Mouse (Mus musculus) neutrophil, adult 59 days (primary cell): ENCODE results near the gene Olfr815. TPM values are rescaled to one million over a fixed set of nuclear protein-coding genes. Genes with fewer than 3 reads are reported as not detected.

Source experiments
- total RNA-seq, 2 experiments: library from RNA; stranded (reverse); gene quantifications; 1 replicate in 1 of 2; 2 replicates in 1 of 2; pipeline ENCODE4 v1.2.4; 2023

Olfr815 gene
- total RNA-seq = not detected

DNA sequence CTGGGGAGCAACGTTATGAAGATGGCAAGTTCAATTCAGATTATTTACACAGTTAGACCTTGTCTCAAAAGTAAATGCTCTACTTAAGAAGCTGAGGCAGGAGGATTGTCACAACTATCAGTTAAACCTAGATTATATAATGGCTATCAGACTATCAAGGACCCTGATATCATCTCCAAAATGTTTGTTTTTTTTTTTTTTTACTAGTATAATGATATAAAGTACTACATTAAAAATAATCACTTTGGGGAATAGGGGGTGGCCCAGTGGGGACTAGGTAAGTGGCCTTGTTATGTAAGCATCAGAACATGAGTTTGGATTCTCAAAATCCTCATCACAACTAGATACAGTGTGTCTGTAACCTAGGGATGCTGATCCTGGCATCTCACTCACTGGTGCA lies at the start of gene Olfr815:
Olfr815 (minus strand) TSS at position 101 of the 400 bp plus-strand sequence.

DNA sequence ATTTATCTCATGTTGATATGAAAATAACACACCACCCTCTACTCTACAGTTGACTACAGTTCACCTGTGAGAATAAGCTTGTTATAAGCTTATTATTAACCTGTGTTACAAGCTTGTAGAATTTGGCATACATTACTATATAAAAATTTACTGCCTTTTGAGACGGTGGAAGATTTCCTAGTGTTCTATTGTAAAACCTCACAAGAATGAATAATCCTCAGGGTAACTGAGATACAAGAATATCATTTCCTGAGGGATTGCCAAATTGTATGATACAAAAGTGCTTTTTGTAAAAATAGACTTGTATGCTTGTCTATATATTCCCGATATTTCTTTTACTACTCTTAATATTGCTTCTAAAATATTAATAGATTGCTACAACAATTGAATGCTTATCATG lies 43.3 kb upstream of the Olfr815 start, which contains the start of gene Olfr818:
Olfr818 (minus strand) TSS at position 101 of the 400 bp plus-strand sequence.

DNA sequence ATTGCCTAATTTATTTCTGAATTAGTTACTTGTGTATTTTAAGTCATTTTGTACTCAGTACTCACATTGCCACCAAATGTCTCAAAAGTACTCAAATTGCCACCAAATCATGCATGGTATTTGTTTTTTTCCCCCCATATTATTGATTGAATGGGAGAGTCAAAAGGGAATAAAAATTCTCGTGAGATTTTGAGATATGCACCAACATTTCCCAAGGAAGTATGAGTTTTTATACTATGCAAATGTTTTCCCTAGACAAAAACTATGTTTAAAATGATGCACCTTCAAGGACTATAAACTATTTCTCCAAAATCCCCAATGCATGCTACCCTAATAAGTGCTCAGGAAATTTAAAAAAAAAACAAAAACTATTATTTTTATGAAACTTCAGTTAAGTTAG lies 9.8 kb upstream of the Olfr815 start, which contains the start of gene Olfr816:
Olfr816 (minus strand) TSS at position 101 of the 400 bp plus-strand sequence.

DNA sequence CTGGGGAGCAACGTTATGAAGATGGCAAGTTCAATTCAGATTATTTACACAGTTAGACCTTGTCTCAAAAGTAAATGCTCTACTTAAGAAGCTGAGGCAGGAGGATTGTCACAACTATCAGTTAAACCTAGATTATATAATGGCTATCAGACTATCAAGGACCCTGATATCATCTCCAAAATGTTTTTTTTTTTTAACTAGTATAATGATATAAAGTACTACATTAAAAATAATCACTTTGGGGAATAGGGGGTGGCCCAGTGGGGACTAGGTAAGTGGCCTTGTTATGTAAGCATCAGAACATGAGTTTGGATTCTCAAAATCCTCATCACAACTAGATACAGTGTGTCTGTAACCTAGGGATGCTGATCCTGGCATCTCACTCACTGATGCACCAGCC lies 25.9 kb downstream of the Olfr815 start, which contains the start of gene Olfr814:
Olfr814 (minus strand) TSS at position 101 of the 400 bp plus-strand sequence.

DNA sequence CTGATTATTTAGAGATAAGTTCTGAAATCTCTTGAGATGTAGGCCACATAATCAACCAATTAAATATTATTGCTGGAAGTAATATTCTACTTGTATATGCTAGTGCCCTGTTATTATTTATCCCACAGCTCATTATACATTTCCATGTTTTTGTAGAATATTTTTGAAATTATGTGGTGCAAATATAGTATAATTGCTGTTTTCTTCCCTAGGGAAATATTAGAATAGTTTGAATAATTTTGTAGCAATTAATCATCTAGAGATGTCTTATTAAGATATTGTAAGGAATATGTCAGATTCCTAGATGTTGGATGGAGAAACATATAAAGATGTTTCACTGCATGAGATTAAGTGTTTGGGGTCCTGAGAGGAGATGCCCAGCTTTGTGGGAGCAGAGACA lies 50.6 kb downstream of the Olfr815 start, which contains the start of gene Olfr813:
Olfr813 (plus strand) TSS at position 301 of the 400 bp plus-strand sequence.

Other genes with a start within 250 kb of the Olfr815 start
- not detected for gene Olfr800, start 248.2 kb downstream of the Olfr815 start, total RNA-seq
- not detected for gene Olfr801, start 232.0 kb downstream of the Olfr815 start, total RNA-seq
- not detected for gene Olfr802, start 217.7 kb downstream of the Olfr815 start, total RNA-seq
- gene Olfr803, start 211.6 kb downstream of the Olfr815 start, total RNA-seq = not detected
- not detected for gene Olfr804, start 202.7 kb downstream of the Olfr815 start, total RNA-seq
- gene Olfr805, start 176.5 kb downstream of the Olfr815 start, total RNA-seq = not detected
- gene Olfr806, start 163.9 kb downstream of the Olfr815 start, total RNA-seq = not detected
- gene Olfr807, start 148.1 kb downstream of the Olfr815 start, total RNA-seq = not detected
- gene Olfr808, start 140.4 kb downstream of the Olfr815 start, total RNA-seq = not detected
- gene Olfr809, start 131.2 kb downstream of the Olfr815 start, total RNA-seq = not detected
- gene Olfr810, start 111.0 kb downstream of the Olfr815 start, total RNA-seq = not detected
- not detected for gene Olfr811, start 101.5 kb downstream of the Olfr815 start, total RNA-seq
- gene Olfr812, start 59.8 kb downstream of the Olfr815 start, total RNA-seq = not detected
- not detected for gene Olfr813, start 50.5 kb downstream of the Olfr815 start, total RNA-seq
- not detected for gene Olfr814, start 26.0 kb downstream of the Olfr815 start, total RNA-seq
- not detected for gene Olfr816, start 9.7 kb upstream of the Olfr815 start, total RNA-seq
- gene Olfr818, start 43.2 kb upstream of the Olfr815 start, total RNA-seq = not detected
- gene Olfr819, start 61.4 kb upstream of the Olfr815 start, total RNA-seq = not detected
- not detected for gene Olfr247, start 70.3 kb upstream of the Olfr815 start, total RNA-seq
- gene Gm10310, start 79.2 kb upstream of the Olfr815 start, total RNA-seq = not detected
- gene Olfr820, start 106.8 kb upstream of the Olfr815 start, total RNA-seq = not detected
- not detected for gene Olfr821, start 124.5 kb upstream of the Olfr815 start, total RNA-seq
- gene Olfr822, start 165.3 kb upstream of the Olfr815 start, total RNA-seq = not detected
- gene Olfr823, start 209.5 kb upstream of the Olfr815 start, total RNA-seq = not detected
- not detected for gene Olfr824, start 224.1 kb upstream of the Olfr815 start, total RNA-seq